Mouse (Mus musculus): Measurements from ENCODE around the gene Krt23. TPM values are rescaled to one million over a fixed set of nuclear protein-coding genes. Genes with fewer than 3 reads are reported as not detected.

Gene Krt23
- polyA plus RNA-seq, 1 experiment from 2014 or later: 23.0 TPM

DNA sequence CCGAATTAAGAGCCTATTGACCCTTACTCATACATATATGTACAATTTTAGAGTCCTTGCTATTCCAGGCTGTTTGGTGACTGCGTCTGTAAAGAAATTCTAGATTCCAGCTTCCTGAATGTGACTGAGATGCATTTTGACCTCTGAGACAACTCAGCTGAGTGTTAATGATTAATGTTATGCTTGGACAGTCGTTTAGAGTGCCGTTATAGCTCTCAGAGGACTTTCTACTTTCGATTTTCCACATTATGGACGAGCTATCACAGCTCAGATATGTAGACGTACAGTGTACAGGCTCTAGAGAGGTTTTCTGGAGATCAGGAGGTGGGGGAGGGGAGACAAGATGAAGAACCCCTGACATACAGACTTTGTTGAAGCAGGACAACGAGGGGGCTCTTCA, 51.7 kb downstream of the Krt23 start:
- H3K9ac ChIP-seq: no peak overlapping the region
- no peak overlapping the region for H3K4me3 ChIP-seq
- no peaks in the 10 kb centered on the region for H3K4me1 ChIP-seq
- no peaks in the 10 kb centered on the region for H3K36me3 ChIP-seq
- no peaks in the 10 kb centered on the region for H3K9me3 ChIP-seq
- H3K27ac ChIP-seq: no peak overlapping the region
- ATAC-seq (ENCODE audit: insufficient number of reproducible peaks, low FRiP score, low TSS enrichment, low read depth): no peak
- no peaks in the 10 kb centered on the region for H3K27me3 ChIP-seq
- H3K4me2 ChIP-seq: no peak overlapping the region
- 63% methylated on average over 8 of the region's 8 CpGs for WGBS

DNA sequence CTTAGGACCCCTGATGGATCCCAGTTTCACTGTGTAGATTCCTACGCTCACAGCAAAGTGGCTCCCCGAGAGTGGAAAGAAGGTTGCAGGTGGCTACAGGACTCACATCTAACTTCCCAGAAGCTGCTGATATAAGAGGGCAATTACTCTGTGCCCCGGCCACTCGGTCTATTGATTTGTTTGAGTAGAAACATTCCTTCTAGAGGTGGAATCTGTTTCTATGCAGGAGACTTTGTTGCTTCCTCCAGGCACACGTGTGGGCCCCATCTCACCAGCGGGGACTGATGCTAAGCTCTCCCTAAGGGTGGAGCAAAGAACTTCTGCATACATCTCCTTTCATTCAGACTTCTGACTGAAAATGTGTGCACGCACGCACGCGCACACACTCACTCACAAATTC, 53.5 kb downstream of the Krt23 start:
- Histone ChIP-seq H3K9me3 (no peaks in the 10 kb centered on the region), H3K27me3 (no peaks in the 10 kb centered on the region), H3K4me3 (no peak overlapping the region), H3K4me2 (no peak overlapping the region), H3K36me3 (no peaks in the 10 kb centered on the region), H3K27ac (no peak overlapping the region), H3K4me1 (no peaks in the 10 kb centered on the region), H3K9ac (no peak overlapping the region)
- no peak for ATAC-seq (ENCODE audit: insufficient number of reproducible peaks, low FRiP score, low TSS enrichment, low read depth)
- 62% methylated on average over 10 of the region's 10 CpGs for WGBS

GRCm38 (mm10) chr11:99437972-99438371, 55.0 kb downstream of the Krt23 start, which contains the start of gene Krt20:
Krt20 (minus strand) TSS chr11:99438150.
- no peak within 1 kb of the TSS for H3K27ac ChIP-seq
- no peak within 1 kb of the TSS for H3K4me3 ChIP-seq
- H3K4me2 ChIP-seq: no peak within 1 kb of the TSS
- H3K36me3 ChIP-seq: no peaks in the 10 kb centered on the region
- H3K4me1 ChIP-seq: no peaks in the 10 kb centered on the region
- H3K27me3 ChIP-seq: no peaks in the 10 kb centered on the region
- no peaks in the 10 kb centered on the region for H3K9me3 ChIP-seq
- H3K9ac ChIP-seq: no peak within 1 kb of the TSS
- 35% methylated on average over 10 of the region's 10 CpGs for WGBS
- ATAC-seq (ENCODE audit: insufficient number of reproducible peaks, low FRiP score, low TSS enrichment, low read depth): no peak

GRCm38 (mm10) chr11:99436625-99437024, 56.3 kb downstream of the Krt23 start:
- no peaks in the 10 kb centered on the region for H3K4me1 ChIP-seq
- no peaks in the 10 kb centered on the region for H3K36me3 ChIP-seq
- H3K27me3 ChIP-seq: no peaks in the 10 kb centered on the region
- no peak overlapping the region for H3K9ac ChIP-seq
- ATAC-seq (ENCODE audit: insufficient number of reproducible peaks, low FRiP score, low TSS enrichment, low read depth): no peak
- no peaks in the 10 kb centered on the region for H3K9me3 ChIP-seq
- H3K4me2 ChIP-seq: no peak overlapping the region
- H3K27ac ChIP-seq: no peak overlapping the region
- no peak overlapping the region for H3K4me3 ChIP-seq
- WGBS: 82% methylated on average over 4 of the region's 4 CpGs

DNA sequence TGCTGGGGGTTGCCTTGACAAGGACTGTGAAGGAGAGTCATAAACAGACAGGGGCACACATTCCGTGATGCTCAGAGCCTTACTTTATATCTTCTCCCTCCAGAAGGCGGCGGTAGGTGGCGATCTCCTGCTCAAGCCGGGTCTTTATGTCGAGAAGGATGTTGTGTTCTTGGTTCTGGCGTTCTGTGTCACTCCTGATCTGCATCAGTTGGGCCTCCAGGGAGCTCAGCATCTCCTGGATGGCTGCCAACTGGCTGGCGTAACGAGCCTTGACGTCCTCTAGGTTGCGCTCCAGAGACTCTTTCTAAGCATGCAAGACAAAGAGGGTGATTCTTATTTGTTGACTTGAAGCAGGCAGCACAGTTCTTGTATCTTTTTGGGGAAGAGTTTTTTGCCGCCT, 62.3 kb downstream of the Krt23 start:
- 39% methylated on average over 12 of the region's 12 CpGs for WGBS
- Histone ChIP-seq H3K27me3 (no peaks in the 10 kb centered on the region), H3K27ac (no peak overlapping the region), H3K4me2 (no peak overlapping the region), H3K36me3 (no peaks in the 10 kb centered on the region), H3K9me3 (no peaks in the 10 kb centered on the region), H3K9ac (no peak overlapping the region), H3K4me3 (no peak overlapping the region), H3K4me1 (no peaks in the 10 kb centered on the region)
- ATAC-seq (ENCODE audit: insufficient number of reproducible peaks, low FRiP score, low TSS enrichment, low read depth): no peak

Other genes starting within 250 kb of the Krt23 start
- gene Krt222, start 249.1 kb downstream of the Krt23 start, polyA plus RNA-seq (2015; fragmentation: Nextera tagmentation; extraction: Ambion mirVana): 0.36 and 0.46 TPM in 2 replicates
- gene Krt24, start 207.9 kb downstream of the Krt23 start, polyA plus RNA-seq (2015; fragmentation: Nextera tagmentation; extraction: Ambion mirVana): 0.23 and 0.25 TPM in 2 replicates
- not detected in 2 replicates for gene Krt25, start 170.2 kb downstream of the Krt23 start, polyA plus RNA-seq (2015; fragmentation: Nextera tagmentation; extraction: Ambion mirVana)
- gene Krt26, start 155.2 kb downstream of the Krt23 start, polyA plus RNA-seq (2015; fragmentation: Nextera tagmentation; extraction: Ambion mirVana): not detected in 2 replicates
- not detected in 2 replicates for gene Krt27, start 142.0 kb downstream of the Krt23 start, polyA plus RNA-seq (2015; fragmentation: Nextera tagmentation; extraction: Ambion mirVana)
- gene Krt28, start 118.2 kb downstream of the Krt23 start, polyA plus RNA-seq (2015; fragmentation: Nextera tagmentation; extraction: Ambion mirVana): 0.14 and 0.17 TPM in 2 replicates
- 625 and 642 TPM in 2 replicates for gene Krt10, start 103.8 kb downstream of the Krt23 start, polyA plus RNA-seq (2015; fragmentation: Nextera tagmentation; extraction: Ambion mirVana)
- 0.15 and 0.61 TPM in 2 replicates for gene Krt12, start 70.9 kb downstream of the Krt23 start, polyA plus RNA-seq (2015; fragmentation: Nextera tagmentation; extraction: Ambion mirVana)
- gene Krt20, start 55.0 kb downstream of the Krt23 start, polyA plus RNA-seq (2015; fragmentation: Nextera tagmentation; extraction: Ambion mirVana): 0.20 and 0.32 TPM in 2 replicates
- 0.15 TPM in 1 of 2 replicates, not detected in the other for gene Krt39, start 28.2 kb upstream of the Krt23 start, polyA plus RNA-seq (2015; fragmentation: Nextera tagmentation; extraction: Ambion mirVana)
- gene Krt40, start 50.0 kb upstream of the Krt23 start, polyA plus RNA-seq (2015; fragmentation: Nextera tagmentation; extraction: Ambion mirVana): not detected in 2 replicates
- gene Krtap3-3, start 57.7 kb upstream of the Krt23 start, polyA plus RNA-seq (2015; fragmentation: Nextera tagmentation; extraction: Ambion mirVana): 4.0 and 5.6 TPM in 2 replicates
- 0.24 TPM in 1 of 2 replicates, not detected in the other for gene Krtap3-2, start 63.7 kb upstream of the Krt23 start, polyA plus RNA-seq (2015; fragmentation: Nextera tagmentation; extraction: Ambion mirVana)
- not detected in 2 replicates for gene Gm11939, start 66.3 kb upstream of the Krt23 start, polyA plus RNA-seq (2015; fragmentation: Nextera tagmentation; extraction: Ambion mirVana)
- gene Krtap3-1, start 73.5 kb upstream of the Krt23 start, polyA plus RNA-seq (2015; fragmentation: Nextera tagmentation; extraction: Ambion mirVana): 6.4 and 15.3 TPM in 2 replicates
- gene Krtap1-5, start 87.9 kb upstream of the Krt23 start, polyA plus RNA-seq (2015; fragmentation: Nextera tagmentation; extraction: Ambion mirVana): 0.22 TPM in 1 of 2 replicates, not detected in the other
- not detected in 2 replicates for gene Krtap1-4, start 90.5 kb upstream of the Krt23 start, polyA plus RNA-seq (2015; fragmentation: Nextera tagmentation; extraction: Ambion mirVana)
- not detected in 2 replicates for gene Krtap1-3, start 98.2 kb upstream of the Krt23 start, polyA plus RNA-seq (2015; fragmentation: Nextera tagmentation; extraction: Ambion mirVana)
- not detected in 2 replicates for gene Krtap9-3, start 105.0 kb upstream of the Krt23 start, polyA plus RNA-seq (2015; fragmentation: Nextera tagmentation; extraction: Ambion mirVana)
- not detected in 2 replicates for gene Gm11938, start 110.2 kb upstream of the Krt23 start, polyA plus RNA-seq (2015; fragmentation: Nextera tagmentation; extraction: Ambion mirVana)
- gene Gm11937, start 117.1 kb upstream of the Krt23 start, polyA plus RNA-seq (2015; fragmentation: Nextera tagmentation; extraction: Ambion mirVana): not detected in 2 replicates
- gene Krtap2-4, start 121.7 kb upstream of the Krt23 start, polyA plus RNA-seq (2015; fragmentation: Nextera tagmentation; extraction: Ambion mirVana): not detected in 2 replicates
- gene Gm11562, start 127.3 kb upstream of the Krt23 start, polyA plus RNA-seq (2015; fragmentation: Nextera tagmentation; extraction: Ambion mirVana): not detected in 2 replicates
- not detected in 2 replicates for gene Krtap4-1, start 135.1 kb upstream of the Krt23 start, polyA plus RNA-seq (2015; fragmentation: Nextera tagmentation; extraction: Ambion mirVana)
- not detected in 2 replicates for gene Krtap4-2, start 141.9 kb upstream of the Krt23 start, polyA plus RNA-seq (2015; fragmentation: Nextera tagmentation; extraction: Ambion mirVana)
- gene Krtap4-7, start 151.0 kb upstream of the Krt23 start, polyA plus RNA-seq (2015; fragmentation: Nextera tagmentation; extraction: Ambion mirVana): not detected in 2 replicates
- gene Gm11555, start 157.1 kb upstream of the Krt23 start, polyA plus RNA-seq (2015; fragmentation: Nextera tagmentation; extraction: Ambion mirVana): not detected in 2 replicates
- not detected in 2 replicates for gene Gm11563, start 165.8 kb upstream of the Krt23 start, polyA plus RNA-seq (2015; fragmentation: Nextera tagmentation; extraction: Ambion mirVana)
- gene Krtap4-6, start 172.8 kb upstream of the Krt23 start, polyA plus RNA-seq (2015; fragmentation: Nextera tagmentation; extraction: Ambion mirVana): not detected in 2 replicates
- gene Gm14190, start 197.6 kb upstream of the Krt23 start, polyA plus RNA-seq (2015; fragmentation: Nextera tagmentation; extraction: Ambion mirVana): not detected in 2 replicates
- gene Gm14180, start 241.2 kb upstream of the Krt23 start, polyA plus RNA-seq (2015; fragmentation: Nextera tagmentation; extraction: Ambion mirVana): not detected in 2 replicates

Measured in limb, embryonic 15.5 days (tissue).